Mouse (Mus musculus) R1 (cell line): ENCODE results near the gene Olfr504.
"Not testable (repeated sequence)": the region's sequence is repeated elsewhere in the genome, so short reads cannot be mapped to it uniquely, and the experiment has no call there.

ENCODE experiments used
- DNase-seq: peaks from one replicate; pipeline ENCODE4 v3.0.0-alpha.2; 2018; ENCODE audit warnings: low read depth, low spot score

Gene Olfr504

DNA sequence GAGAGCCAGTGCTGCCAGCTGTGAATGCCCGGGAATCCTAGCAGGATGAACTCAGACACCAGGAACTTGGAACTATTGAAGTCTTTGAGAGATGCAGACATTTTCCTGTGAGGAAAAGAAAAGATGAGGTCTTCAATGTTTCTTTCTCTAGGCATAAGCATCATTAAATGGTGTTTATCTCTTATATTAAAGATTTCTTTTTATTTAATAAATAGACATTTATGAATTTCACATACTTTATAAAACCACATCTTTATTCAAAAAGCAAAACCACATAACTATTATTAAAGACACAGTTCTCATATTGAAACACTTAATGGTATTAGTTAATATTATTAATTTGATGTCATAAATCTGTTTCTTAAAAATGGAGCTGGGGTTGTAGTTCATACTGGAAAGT, at the start of gene Olfr504:
Gene Olfr504, minus strand, starts transcription at position 101 of the 400 bp plus-strand sequence.
- DNase-seq = no peak

DNA sequence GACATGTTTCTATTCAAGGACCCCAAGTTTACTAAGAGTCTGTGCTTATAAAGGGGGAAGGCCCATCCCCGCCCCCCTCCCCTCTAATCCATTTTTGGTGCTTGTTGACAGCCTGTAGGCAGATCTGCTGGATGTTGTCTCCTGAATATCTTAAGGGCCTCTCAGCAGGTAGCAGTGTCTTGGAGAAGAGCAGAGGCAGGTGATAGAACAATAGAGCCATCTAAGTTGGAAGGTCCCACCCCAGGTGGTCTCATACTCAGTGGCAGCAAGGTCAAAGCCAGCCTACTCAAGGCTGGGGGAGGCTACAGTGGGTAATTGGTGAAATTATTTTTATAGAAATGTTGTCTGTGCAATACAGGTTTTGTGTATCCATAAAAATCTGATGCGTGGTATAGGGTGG, 48.5 kb upstream of the Olfr504 start:
- DNase-seq = peak; percentile 86

- peak; percentile 9 for DNase-seq
These were observed 44.9 kb upstream of the Olfr504 start, which contains the start of gene Olfr506 for GRCm38 (mm10) chr7:108610487-108610886. Gene Olfr506 (plus strand): TSS chr7:108610787.

GRCm38 (mm10) chr7:108601916-108602315, 36.3 kb upstream of the Olfr504 start:
- peak; percentile 88 for DNase-seq

GRCm38 (mm10) chr7:108589797-108590196, 24.2 kb upstream of the Olfr504 start:
- DNase-seq = no peak

DNA sequence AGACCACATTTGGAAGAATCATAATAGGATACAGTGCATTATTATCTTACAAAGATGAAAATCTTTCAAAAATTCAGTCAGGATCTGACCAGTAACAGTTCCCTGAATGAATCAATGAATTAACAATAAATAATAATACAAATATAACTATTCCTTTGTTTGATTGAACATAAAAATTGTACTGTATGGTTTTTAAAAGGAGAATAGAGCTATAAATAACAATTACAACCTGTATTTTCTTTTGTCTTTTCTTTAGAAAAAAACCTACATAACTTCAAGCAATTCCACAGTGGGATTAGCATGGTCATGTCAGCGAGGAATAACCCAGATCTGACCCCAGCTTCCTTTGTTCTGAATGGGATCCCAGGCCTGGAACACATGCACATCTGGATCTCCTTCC, 21.4 kb downstream of the Olfr504 start, which contains the start of gene Olfr503:
Gene Olfr503, plus strand, starts transcription at position 301 of the 400 bp plus-strand sequence.
- DNase-seq = not testable (repeated sequence)

- DNase-seq = peak; percentile 62
These were observed 23.2 kb downstream of the Olfr504 start for GRCm38 (mm10) chr7:108542416-108542815.

- DNase-seq = no peak
These were observed 40.6 kb downstream of the Olfr504 start, which contains the start of gene Olfr502 for GRCm38 (mm10) chr7:108524965-108525364. Gene Olfr502 (minus strand): TSS chr7:108525065.
